Mouse (Mus musculus) stomach, postnatal 0 days (tissue): ENCODE data around the gene Fxyd7.

ENCODE experiments used
- CTCF ChIP-seq: IDR thresholded peaks from 2 replicates; pipeline ENCODE4 v1.5.1; 2016; ENCODE audit warnings: antibody characterized with exemption, low read depth, mild to moderate bottlenecking, moderate library complexity
- EP300 ChIP-seq: optimal IDR thresholded peaks from 2 replicates; pipeline ENCODE3; 2016; ENCODE audit warnings: antibody characterized with exemption

DNA sequence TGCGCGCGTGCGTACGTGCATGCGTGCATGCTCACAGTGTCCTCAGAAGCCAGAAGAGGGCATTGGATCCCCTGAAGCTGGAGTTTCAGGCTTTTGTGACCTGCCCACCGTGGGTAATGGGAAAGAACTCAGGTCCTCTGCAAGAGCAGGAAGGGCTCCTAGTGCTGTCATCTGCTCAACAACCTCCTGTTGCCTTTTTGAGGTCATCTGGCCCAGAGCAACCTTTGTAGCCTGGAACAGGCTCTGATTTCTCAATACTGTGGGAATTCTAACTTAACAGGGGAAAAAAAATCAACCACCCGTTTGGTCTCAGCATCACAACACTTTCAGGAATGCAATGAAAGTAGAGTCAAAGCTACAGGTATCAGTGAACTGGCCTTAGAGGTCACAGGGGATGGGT is 28.4 kb upstream of the Fxyd7 start:
- TF ChIP-seq CTCF (no peak), EP300 (no peak)
